Mouse (Mus musculus): ENCODE measurements at regions not wholly inside any gene's neighbourhood (a gene's known extent, or its start where the extent isn't known, plus 50 kb on each side); places are given as distances from the start of the nearest gene placed in this dataset.
A peak's percentile ranks its signal among the peaks of the same experiment; 100 is the strongest.

DNA sequence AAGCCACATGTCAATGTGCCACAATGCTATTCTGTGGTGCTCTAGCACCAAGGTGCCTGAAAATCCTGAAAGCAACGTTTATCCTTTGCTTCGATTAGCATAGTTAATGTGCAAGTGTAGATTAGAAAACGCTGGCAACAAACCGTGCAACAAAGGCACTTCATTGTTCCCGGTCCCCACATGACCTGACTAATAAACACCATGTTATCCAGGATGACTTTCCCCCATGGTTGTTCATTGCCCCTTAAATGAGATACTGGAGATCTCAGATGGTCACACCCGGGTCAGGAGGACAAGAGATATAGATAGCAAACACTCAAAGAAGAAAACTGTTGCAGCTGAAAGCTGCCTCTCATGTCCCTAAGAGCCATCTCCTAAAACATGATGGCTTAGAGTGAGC, 180.3 kb downstream of the Btg1 start:
- no peaks in the 10 kb centered on the region for H3K9me3 ChIP-seq (ENCODE audit: control insufficient read depth, low read length)
- no peak overlapping the region for H3K9ac ChIP-seq (ENCODE audit: low read depth, low read length)
- no peak overlapping the region for H3K4me3 ChIP-seq (ENCODE audit: low read length)
- H3K4me1 ChIP-seq (ENCODE audit: control insufficient read depth, insufficient read depth, low read length) = no peaks in the 10 kb centered on the region
- no peaks in the 10 kb centered on the region for H3K27me3 ChIP-seq (replicated peaks; ENCODE audit: control insufficient read depth, insufficient read depth, low read length)
- no peaks in the 10 kb centered on the region for H3K36me3 ChIP-seq (ENCODE audit: control insufficient read depth, insufficient read depth, low read length)
- no peak overlapping the region for H3K4me2 ChIP-seq (ENCODE audit: low read depth, low read length)
- no peak overlapping the region for H3K27ac ChIP-seq (ENCODE audit: low read length)
- ATAC-seq = peak; percentile 73
- WGBS = 66% methylated on average over 6 of the region's 6 CpGs

DNA sequence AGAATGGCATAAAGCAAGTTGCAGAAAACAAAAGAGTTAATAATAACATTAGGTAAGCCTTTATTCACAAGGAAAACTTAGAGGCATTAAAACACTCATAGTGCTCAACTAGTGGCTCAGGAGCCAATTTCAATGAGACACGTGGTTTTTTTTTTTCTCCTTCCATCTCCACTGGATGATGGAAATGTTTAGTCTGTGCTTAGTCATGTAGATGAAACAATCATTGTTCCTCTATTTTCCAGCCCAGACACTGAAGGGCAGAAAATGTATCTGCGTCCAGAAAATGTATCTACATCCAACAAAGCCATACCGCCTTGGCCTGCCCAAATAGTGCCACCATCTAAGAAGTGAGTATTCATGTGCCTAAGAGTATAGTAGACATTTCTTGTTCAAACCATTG, 184.0 kb downstream of the Btg1 start:
- WGBS = 81% methylated on average over 3 of the region's 3 CpGs
- H3K4me3 ChIP-seq (ENCODE audit: low read length) = no peak overlapping the region

DNA sequence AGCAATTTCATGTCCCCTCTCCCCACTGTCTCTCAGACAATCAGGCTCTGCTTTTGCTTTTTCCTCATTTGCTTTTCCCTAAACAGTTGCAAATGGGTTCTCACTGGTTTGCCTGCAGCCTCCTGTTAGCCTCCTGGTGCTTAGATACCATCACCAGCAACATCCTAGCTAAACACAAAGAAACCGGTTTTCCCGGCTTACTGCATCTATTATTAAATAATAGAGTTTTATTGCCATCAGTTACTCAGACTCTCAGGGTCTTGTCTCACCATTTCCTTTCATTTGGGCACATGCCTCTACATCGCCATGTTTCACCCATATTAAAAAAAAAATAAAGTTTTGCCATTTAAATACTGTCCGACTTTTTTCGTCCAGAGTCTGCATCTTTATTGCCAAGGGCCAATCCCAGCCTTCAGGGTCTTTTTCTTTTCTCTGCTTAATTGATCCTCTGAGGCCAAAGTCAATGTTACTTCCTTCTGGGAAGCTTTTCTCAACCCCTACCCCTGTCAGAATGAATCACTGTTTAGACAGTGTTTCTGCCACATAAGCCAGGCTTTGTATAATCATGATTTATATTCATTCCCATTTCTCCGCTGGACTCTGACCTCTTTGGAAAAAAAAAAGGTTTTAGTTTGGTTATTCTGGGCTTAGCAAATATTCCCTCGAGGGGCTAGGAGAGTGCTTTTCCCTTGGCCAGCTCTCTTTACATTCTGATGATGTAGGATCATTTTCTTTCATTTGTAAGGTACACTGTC, 187.4 kb downstream of the Btg1 start:
- Histone ChIP-seq H3K36me3 (ENCODE audit: control insufficient read depth, insufficient read depth, low read length) (no peaks in the 10 kb centered on the region), H3K9me3 (ENCODE audit: control insufficient read depth, low read length) (no peaks in the 10 kb centered on the region), H3K4me1 (ENCODE audit: control insufficient read depth, insufficient read depth, low read length) (peaks cover 6% of the 10 kb centered on the region), H3K4me2 (ENCODE audit: low read depth, low read length) (no peak overlapping the region), H3K9ac (ENCODE audit: low read depth, low read length) (no peak overlapping the region), H3K27me3 (replicated peaks; ENCODE audit: control insufficient read depth, insufficient read depth, low read length) (no peaks in the 10 kb centered on the region), H3K4me3 (ENCODE audit: low read length) (no peak overlapping the region), H3K27ac (ENCODE audit: low read length) (peak overlapping the region; percentile 37; the same call in 1 of the 2 replicates)
- 28% methylated on average over 7 of the region's 7 CpGs for WGBS
- peak; percentile 89 for ATAC-seq

More for the DNA sequence above, 184.0 kb downstream of the Btg1 start:
- no peak for ATAC-seq
- no peaks in the 10 kb centered on the region for H3K9me3 ChIP-seq (ENCODE audit: control insufficient read depth, low read length)
- H3K27me3 ChIP-seq (replicated peaks; ENCODE audit: control insufficient read depth, insufficient read depth, low read length) = no peaks in the 10 kb centered on the region
- H3K4me1 ChIP-seq (ENCODE audit: control insufficient read depth, insufficient read depth, low read length) = peaks cover 6% of the 10 kb centered on the region
- no peak overlapping the region for H3K4me2 ChIP-seq (ENCODE audit: low read depth, low read length)
- H3K9ac ChIP-seq (ENCODE audit: low read depth, low read length) = no peak overlapping the region
- no peaks in the 10 kb centered on the region for H3K36me3 ChIP-seq (ENCODE audit: control insufficient read depth, insufficient read depth, low read length)
- H3K27ac ChIP-seq (ENCODE audit: low read length) = no peak overlapping the region

DNA sequence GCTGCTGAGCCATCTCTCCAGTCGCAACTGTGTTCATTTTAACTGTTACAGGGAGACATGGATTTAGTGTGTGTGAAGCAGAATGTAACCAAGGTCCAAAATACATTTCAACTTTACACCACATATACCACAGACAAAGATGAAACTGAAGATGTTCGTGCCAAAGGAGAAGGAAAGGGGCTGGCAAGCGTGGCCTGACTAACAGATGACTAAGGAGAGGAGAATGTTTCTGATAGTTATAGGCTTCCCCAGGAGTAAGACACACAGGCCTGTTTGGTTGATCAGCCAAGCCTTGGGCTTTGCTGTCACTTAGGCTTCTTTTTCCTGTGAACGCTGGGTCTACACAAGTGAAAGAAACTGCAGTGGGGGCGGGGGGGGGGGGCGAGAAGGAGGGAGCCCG, 189.8 kb downstream of the Btg1 start:
- WGBS = 61% methylated on average over 7 of the region's 7 CpGs
- H3K36me3 ChIP-seq (ENCODE audit: control insufficient read depth, insufficient read depth, low read length) = no peaks in the 10 kb centered on the region
- H3K27ac ChIP-seq (ENCODE audit: low read length) = no peak overlapping the region
- H3K9ac ChIP-seq (ENCODE audit: low read depth, low read length) = no peak overlapping the region
- ATAC-seq = no peak
- H3K4me3 ChIP-seq (ENCODE audit: low read length) = no peak overlapping the region
- H3K4me2 ChIP-seq (ENCODE audit: low read depth, low read length) = no peak overlapping the region
- H3K4me1 ChIP-seq (ENCODE audit: control insufficient read depth, insufficient read depth, low read length) = peaks cover 6% of the 10 kb centered on the region
- no peaks in the 10 kb centered on the region for H3K27me3 ChIP-seq (replicated peaks; ENCODE audit: control insufficient read depth, insufficient read depth, low read length)
- no peaks in the 10 kb centered on the region for H3K9me3 ChIP-seq (ENCODE audit: control insufficient read depth, low read length)

DNA sequence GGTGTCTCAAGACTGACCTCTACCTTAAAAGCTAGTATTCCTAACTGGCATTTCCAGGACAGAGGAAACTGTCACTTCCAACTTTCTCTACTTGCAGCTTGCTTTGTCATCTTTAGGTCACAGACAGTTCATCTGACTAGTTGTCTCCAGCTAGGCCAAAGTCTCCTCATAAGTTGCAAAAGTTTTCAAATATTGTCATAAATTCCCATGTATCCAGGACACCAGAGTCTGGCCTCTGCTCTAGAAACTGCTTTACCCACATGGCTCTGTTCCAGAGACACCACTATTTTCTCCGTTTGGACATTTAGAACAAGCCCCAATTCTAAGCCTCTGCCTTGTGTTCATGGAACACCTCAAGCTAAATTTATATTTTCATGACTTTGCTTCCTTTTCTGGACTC, 205.0 kb downstream of the Btg1 start:
- no peaks in the 10 kb centered on the region; the same call in 1 of the 2 replicates for H3K4me1 ChIP-seq (ENCODE audit: control insufficient read depth, insufficient read depth, low read length)
- ATAC-seq = no peak
- H3K36me3 ChIP-seq (ENCODE audit: control insufficient read depth, insufficient read depth, low read length) = no peaks in the 10 kb centered on the region
- H3K27me3 ChIP-seq (replicated peaks; ENCODE audit: control insufficient read depth, insufficient read depth, low read length) = no peaks in the 10 kb centered on the region
- H3K9ac ChIP-seq (ENCODE audit: low read depth, low read length) = no peak overlapping the region
- no peak overlapping the region for H3K4me3 ChIP-seq (ENCODE audit: low read length)
- 63% methylated on average over 1 of the region's 1 CpGs for WGBS
- H3K4me2 ChIP-seq (ENCODE audit: low read depth, low read length) = no peak overlapping the region
- H3K9me3 ChIP-seq (ENCODE audit: control insufficient read depth, low read length) = no peaks in the 10 kb centered on the region
- H3K27ac ChIP-seq (ENCODE audit: low read length) = no peak overlapping the region

DNA sequence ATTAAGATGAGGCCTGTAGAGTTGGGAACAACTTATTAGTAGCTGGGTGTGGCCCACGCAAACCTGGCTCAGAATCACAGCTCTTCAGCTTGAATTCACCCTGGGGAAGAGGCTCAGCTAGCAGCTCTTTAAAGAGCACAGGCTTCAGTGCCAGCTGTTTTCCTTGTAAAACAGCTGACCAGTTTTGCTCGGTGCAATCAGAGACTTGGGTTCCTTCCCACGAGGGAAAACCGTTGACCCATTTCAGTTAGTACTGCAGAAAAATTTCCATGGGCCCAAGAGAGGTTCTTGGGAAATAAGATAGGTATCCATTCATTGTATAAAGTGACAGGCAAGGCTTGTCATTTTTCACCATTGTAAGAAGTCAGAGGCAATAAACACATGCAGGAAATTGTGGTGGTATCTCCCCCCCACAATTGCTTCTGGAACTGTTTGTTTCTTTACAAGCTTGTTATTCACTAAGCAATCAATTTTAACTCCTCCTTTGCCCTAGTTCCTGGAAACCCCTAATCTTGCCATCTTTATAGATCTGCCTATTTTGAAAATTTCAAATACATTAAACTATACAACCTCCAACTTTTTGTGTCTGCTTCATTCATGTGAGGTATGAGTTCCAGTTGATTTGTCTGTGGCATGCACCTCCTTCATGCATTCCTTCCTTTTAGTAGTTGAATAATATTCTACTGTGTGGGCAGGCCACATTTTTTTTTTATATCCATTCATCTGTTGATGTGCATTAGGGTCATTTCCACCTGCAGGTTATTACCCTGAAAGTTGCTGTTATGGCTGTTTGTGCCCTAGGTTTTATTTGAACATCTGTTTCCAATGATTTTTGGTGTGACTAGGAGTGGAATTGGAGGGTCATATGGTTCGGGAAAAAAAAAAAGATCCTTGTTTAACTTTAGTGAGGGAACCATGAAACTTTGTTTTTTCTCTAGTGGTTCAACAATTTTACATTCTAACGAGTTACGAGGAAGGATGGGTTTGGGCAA, 205.8 kb downstream of the Btg1 start:
- Histone ChIP-seq H3K27me3 (replicated peaks; ENCODE audit: control insufficient read depth, insufficient read depth, low read length) (no peaks in the 10 kb centered on the region), H3K9me3 (ENCODE audit: control insufficient read depth, low read length) (no peaks in the 10 kb centered on the region), H3K36me3 (ENCODE audit: control insufficient read depth, insufficient read depth, low read length) (no peaks in the 10 kb centered on the region), H3K4me2 (ENCODE audit: low read depth, low read length) (no peak overlapping the region), H3K4me1 (ENCODE audit: control insufficient read depth, insufficient read depth, low read length) (no peaks in the 10 kb centered on the region; the same call in 1 of the 2 replicates), H3K27ac (ENCODE audit: low read length) (no peak overlapping the region), H3K4me3 (ENCODE audit: low read length) (no peak overlapping the region), H3K9ac (ENCODE audit: low read depth, low read length) (no peak overlapping the region)
- no peak for ATAC-seq
- 62% methylated on average over 7 of the region's 7 CpGs for WGBS

DNA sequence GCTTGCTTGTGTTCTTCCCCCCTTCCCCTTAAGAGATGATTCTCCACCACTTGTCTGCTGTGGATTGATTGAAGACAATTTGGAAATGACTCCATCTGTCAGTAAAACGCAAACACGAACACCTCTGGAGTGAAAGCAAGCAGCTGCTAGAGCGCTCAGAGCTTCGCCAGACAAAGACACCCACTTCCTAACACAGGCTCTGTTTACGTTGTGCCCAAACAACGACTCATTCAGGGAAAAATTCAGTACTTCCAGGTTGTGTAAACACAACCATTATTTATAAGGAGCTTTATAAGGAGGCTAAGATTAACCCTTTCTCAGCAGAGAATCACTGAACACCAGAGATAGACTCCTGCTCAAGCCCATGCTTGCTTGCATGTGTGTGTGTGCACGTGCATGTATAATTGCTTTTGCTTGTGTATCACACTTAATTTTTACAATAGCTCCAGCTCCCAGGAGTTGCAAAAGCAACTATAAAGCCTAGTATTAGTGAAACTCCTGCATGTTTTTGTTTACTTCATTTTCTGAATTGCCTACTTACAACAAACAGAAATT, 209.5 kb downstream of the Btg1 start:
- Histone ChIP-seq H3K4me1 (ENCODE audit: control insufficient read depth, insufficient read depth, low read length) (no peaks in the 10 kb centered on the region; the same call in 1 of the 2 replicates), H3K36me3 (ENCODE audit: control insufficient read depth, insufficient read depth, low read length) (no peaks in the 10 kb centered on the region), H3K27me3 (replicated peaks; ENCODE audit: control insufficient read depth, insufficient read depth, low read length) (no peaks in the 10 kb centered on the region), H3K9ac (ENCODE audit: low read depth, low read length) (no peak overlapping the region), H3K9me3 (ENCODE audit: control insufficient read depth, low read length) (no peaks in the 10 kb centered on the region), H3K4me2 (ENCODE audit: low read depth, low read length) (0 out of 2 replicates have a peak overlapping the region, but pooled peaks have one; percentile 12), H3K4me3 (ENCODE audit: low read length) (no peak overlapping the region), H3K27ac (ENCODE audit: low read length) (no peak overlapping the region)
- WGBS = 20% methylated on average over 7 of the region's 7 CpGs
- ATAC-seq = no peak; the same call in 1 of the 2 replicates

DNA sequence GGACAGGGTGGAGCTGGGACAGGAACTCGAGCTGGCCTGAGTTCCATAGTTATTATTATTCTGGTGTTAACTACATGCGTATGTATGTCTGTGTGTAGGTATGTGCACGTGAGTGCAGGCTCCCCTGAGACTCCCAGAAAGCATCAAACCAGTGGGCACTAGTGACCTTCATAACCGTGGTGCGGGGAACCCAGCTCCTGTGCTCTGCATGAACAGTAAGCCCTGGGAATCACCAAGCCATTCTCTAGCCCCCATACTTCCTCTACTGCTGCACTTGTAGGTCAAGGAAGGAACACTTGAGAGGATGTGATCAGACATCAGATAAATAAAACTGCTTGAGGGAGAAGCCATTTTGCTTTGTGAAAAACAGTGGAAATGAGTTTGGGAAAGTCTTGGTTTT, 211.2 kb downstream of the Btg1 start:
- Histone ChIP-seq H3K4me3 (ENCODE audit: low read length) (no peak overlapping the region), H3K9ac (ENCODE audit: low read depth, low read length) (no peak overlapping the region), H3K4me2 (ENCODE audit: low read depth, low read length) (no peak overlapping the region), H3K36me3 (ENCODE audit: control insufficient read depth, insufficient read depth, low read length) (no peaks in the 10 kb centered on the region), H3K27me3 (replicated peaks; ENCODE audit: control insufficient read depth, insufficient read depth, low read length) (no peaks in the 10 kb centered on the region), H3K4me1 (ENCODE audit: control insufficient read depth, insufficient read depth, low read length) (no peaks in the 10 kb centered on the region; the same call in 1 of the 2 replicates), H3K27ac (ENCODE audit: low read length) (no peak overlapping the region), H3K9me3 (ENCODE audit: control insufficient read depth, low read length) (no peaks in the 10 kb centered on the region)
- ATAC-seq = no peak
- 85% methylated on average over 5 of the region's 5 CpGs for WGBS

DNA sequence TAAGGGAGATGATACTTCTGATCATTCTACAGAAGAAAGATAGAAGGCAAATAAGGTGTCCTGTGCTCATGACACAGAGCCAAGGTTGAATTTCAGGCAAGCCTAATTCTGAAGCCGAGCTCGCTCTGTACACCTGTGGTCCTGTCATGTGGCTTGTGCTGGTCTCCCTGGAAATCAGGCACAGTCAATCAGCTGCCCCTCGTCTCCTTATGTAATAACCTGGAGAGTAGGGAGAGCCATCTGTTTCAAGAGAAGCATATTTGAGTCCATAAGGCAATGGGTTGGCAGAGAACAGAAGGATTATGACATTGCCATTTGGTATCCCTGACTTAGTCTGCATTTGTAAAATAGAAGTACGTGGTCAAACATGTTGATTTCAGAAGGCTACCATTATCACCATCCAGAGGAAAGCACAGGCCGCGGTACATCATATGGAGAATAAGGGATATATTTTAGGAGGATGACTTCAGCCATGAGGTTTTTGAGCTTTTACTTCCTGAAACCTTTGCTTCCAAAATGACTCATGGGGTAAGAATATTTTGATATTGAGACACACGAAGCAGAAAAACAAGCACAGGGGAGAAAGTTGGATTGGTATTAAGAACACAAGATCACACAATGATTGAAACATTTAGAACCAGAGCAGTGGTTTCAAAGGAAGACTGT, 211.9 kb downstream of the Btg1 start:
- Histone ChIP-seq H3K4me3 (ENCODE audit: low read length) (no peak overlapping the region), H3K27me3 (replicated peaks; ENCODE audit: control insufficient read depth, insufficient read depth, low read length) (no peaks in the 10 kb centered on the region), H3K4me1 (ENCODE audit: control insufficient read depth, insufficient read depth, low read length) (no peaks in the 10 kb centered on the region; the same call in 1 of the 2 replicates), H3K4me2 (ENCODE audit: low read depth, low read length) (no peak overlapping the region), H3K27ac (ENCODE audit: low read length) (no peak overlapping the region), H3K9me3 (ENCODE audit: control insufficient read depth, low read length) (no peaks in the 10 kb centered on the region), H3K9ac (ENCODE audit: low read depth, low read length) (no peak overlapping the region), H3K36me3 (ENCODE audit: control insufficient read depth, insufficient read depth, low read length) (no peaks in the 10 kb centered on the region)
- WGBS = 88% methylated on average over 7 of the region's 7 CpGs
- no peak for ATAC-seq
